ENCODE assay signal across 14 mouse cellular contexts in genomic region chr14:51161976-51162375, GRCm38 (mm10). TPM values are rescaled to one million over a fixed set of nuclear protein-coding genes. Genes with fewer than 3 reads are reported as not detected.
A peak's percentile ranks its signal among the peaks of the same experiment; 100 is the strongest.
DNase-seq lines count a peak whose midpoint lies in the region; TF ChIP-seq lines count a peak whose summit lies in the region.
"Not testable (repeated sequence)": the region's sequence is repeated elsewhere in the genome, so short reads cannot be mapped to it uniquely, and the experiment has no call there.
"Had no signal": no experiment of that assay in that cellular context is flagged by ENCODE, and none has a peak within 500 bp of the region (broad histone marks: within the 10 kb centered on the region; RNA-seq: fewer than 3 reads in every experiment).

TSS of gene Rnase2b (plus strand) at chr14:51162260.

- not testable (repeated sequence) for H3K4me3 ChIP-seq in layer of hippocampus, adult 2 months

- peak; percentile 56 for DNase-seq in adipocyte (ENCODE audit: low spot score)
- peak; percentile 21 for DNase-seq in brain, adult 2 months (ENCODE audit: low read depth, low spot score)
- peak; percentile 57 to 66 for DNase-seq in layer of hippocampus, adult 2 months (ENCODE audit: low spot score in 2 of 2)
- peak; percentile 83 for DNase-seq in layer of hippocampus, adult 9-11 months
- peak; percentile 19 for DNase-seq in lung, postnatal 14 days
- peak; percentile 11 for DNase-seq in right cerebral cortex, adult 18-20 months

- peak within 1 kb of the TSS; percentile 53; the same call in 1 of the 2 replicates for H3K27ac ChIP-seq in layer of hippocampus, adult 2 months

- TF ChIP-seq CTCF in layer of hippocampus, adult 2 months (conservative IDR thresholded peaks at IDR 0.05), result not testable (repeated sequence)

RNA-seq across cellular contexts. Expression of gene Rnase2b, which starts in this region (rescaled TPM):
- total RNA-seq in layer of hippocampus, adult 2 months (2021), result under 1 TPM in 1 of 2 experiments, not detected in 1; 0.51 TPM
- total RNA-seq: adrenal gland, adult 8-10 months; adrenal gland, postnatal 36 days; gastrocnemius, adult 8-10 months; gastrocnemius, postnatal 25 days; heart, adult 18-20 months; heart, postnatal 10 days; heart, postnatal 36 days; MEL had no signal

Comparison
In these comparisons a context has a peak if more than half of its experiments do, and no peak if none do; other contexts are left out.
1. Peak in DNase-seq and H3K27ac ChIP-seq in layer of hippocampus, adult 2 months; RNA of the gene not detected or under 1 TPM.
2. DNase-seq: peak in every context shown above with its lines; median percentile 83 in layer of hippocampus, adult 9-11 months; 62 in layer of hippocampus, adult 2 months; 56 in adipocyte; 21 in brain, adult 2 months; 19 in lung, postnatal 14 days; 11 in right cerebral cortex, adult 18-20 months.